Mouse (Mus musculus) hindbrain, embryonic 11.5 days (tissue): ENCODE data around the gene Wdtc1. TPM values are rescaled to one million over a fixed set of nuclear protein-coding genes. Genes with fewer than 3 reads are reported as not detected.

Experiments
- ATAC-seq: fragments of 200-750 bp; cut with Nextera tagmentation; 2 replicates; pipeline ENCODE4 v1.8.0; 2017; ENCODE audit warnings: mild to moderate bottlenecking, moderate TSS enrichment, moderate library complexity; ENCODE audit not compliant: low FRiP score
- DNase-seq: peaks from one replicate; pipeline ENCODE4 v3.0.0-alpha.2; 2015; ENCODE audit warnings: low spot score
- H3K27ac ChIP-seq: fragments of 300-500 bp; sonication (generic); 2 replicates; pipeline ENCODE4 v1.5.1; 2014; ENCODE audit warnings: mild to moderate bottlenecking, low read depth, low read length
- H3K27me3 ChIP-seq: fragments of 300-500 bp; sonication (generic); 2 replicates; pipeline ENCODE4 v1.6.1; 2014; ENCODE audit warnings: mild to moderate bottlenecking, low read length, moderate library complexity, mixed read lengths; ENCODE audit not compliant: control insufficient read depth, insufficient read depth
- H3K36me3 ChIP-seq: fragments of 300-500 bp; sonication (generic); 2 replicates; pipeline ENCODE4 v1.6.1; 2014; ENCODE audit warnings: mild to moderate bottlenecking, low read length, moderate library complexity, mixed read lengths; ENCODE audit not compliant: control insufficient read depth, insufficient read depth
- H3K4me1 ChIP-seq: fragments of 300-500 bp; sonication (generic); replicated peaks from 2 replicates; pipeline ENCODE4 v1.6.1; 2014; ENCODE audit warnings: low read length, mixed read lengths; ENCODE audit not compliant: control insufficient read depth, insufficient read depth
- H3K4me2 ChIP-seq: fragments of 300-500 bp; sonication (generic); replicated peaks from 2 replicates; pipeline ENCODE4 v1.6.1; 2014; ENCODE audit warnings: mild to moderate bottlenecking, low read depth, low read length
- H3K4me3 ChIP-seq: fragments of 300-500 bp; sonication (generic); 2 replicates; pipeline ENCODE4 v1.5.1; 2014; ENCODE audit warnings: low read depth, low read length
- H3K9ac ChIP-seq: fragments of 300-500 bp; sonication (generic); 2 replicates; pipeline ENCODE4 v1.6.1; 2014; ENCODE audit warnings: low read depth, low read length
- H3K9me3 ChIP-seq: fragments of 300-500 bp; sonication (generic); 2 replicates; pipeline ENCODE4 v1.6.1; 2016; ENCODE audit warnings: low read length; ENCODE audit not compliant: control insufficient read depth
- WGBS: fragments of 180-500 bp; shearing (Covaris S2); extraction: QIAGEN DNeasy Blood & Tissue Kit; methylation state at CpG from one replicate; pipeline ENCODE4 v1.1.7; 2014; 5-methylcytosine and 5-hydroxymethylcytosine counted together
- polyA plus RNA-seq: library from polyadenylated mRNA; unstranded; fragments of >200 nt; fragmentation: Nextera tagmentation; extraction: Ambion mirVana; gene quantifications from 2 replicates; pipeline ENCODE4 v1.2.1, GENCODE M21; 2014

Wdtc1 gene
- polyA plus RNA-seq, 1 experiment from 2014 or later: 23.4 TPM

DNA sequence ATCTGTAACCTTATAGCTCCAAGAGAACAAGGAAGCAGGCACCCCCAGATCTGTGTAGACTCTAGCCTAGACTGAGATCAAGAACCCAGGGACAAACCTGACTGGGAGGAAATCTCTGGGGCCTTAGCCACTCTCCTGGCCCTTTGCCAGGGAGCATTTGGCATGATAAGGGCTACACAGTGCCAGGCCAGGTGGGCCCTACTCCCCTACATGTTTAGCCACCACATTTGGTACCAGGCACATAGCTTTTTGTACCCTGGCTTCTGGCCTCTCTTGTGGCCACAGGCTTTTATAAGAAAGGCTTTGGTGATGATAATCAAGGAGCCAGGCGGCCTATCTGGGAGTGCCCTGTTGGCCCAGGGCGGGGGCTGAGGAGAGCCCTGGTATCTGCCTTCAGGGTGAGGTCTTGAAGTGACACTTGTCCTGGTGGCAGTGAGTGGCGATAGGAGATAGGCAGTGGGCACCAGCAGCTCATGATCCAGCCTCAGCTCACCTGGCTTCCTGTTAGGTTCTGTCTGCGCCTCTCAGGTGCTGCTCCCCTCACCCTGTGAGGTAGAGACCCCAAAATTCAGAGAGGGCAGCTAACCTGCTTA is 41.8 kb upstream of the Wdtc1 start:
- 84% methylated on average over 4 of the region's 4 CpGs for WGBS
- ATAC-seq (no peak), DNase-seq (no peak)
- Histone ChIP-seq H3K4me1 (peaks cover 10% of the 10 kb centered on the region), H3K27ac (no peak overlapping the region), H3K9me3 (no peaks in the 10 kb centered on the region), H3K27me3 (no peaks in the 10 kb centered on the region), H3K9ac (no peak overlapping the region), H3K4me3 (no peak overlapping the region), H3K36me3 (no peaks in the 10 kb centered on the region), H3K4me2 (no peak overlapping the region)

- peaks cover 6% of the 10 kb centered on the region; the same call in 1 of the 2 replicates for H3K4me1 ChIP-seq
- no peaks in the 10 kb centered on the region for H3K9me3 ChIP-seq
- H3K36me3 ChIP-seq: no peaks in the 10 kb centered on the region
- no peak overlapping the region for H3K27ac ChIP-seq
- ATAC-seq: no peak
- WGBS: 87% methylated on average over 18 of the region's 18 CpGs
- H3K4me2 ChIP-seq: no peak overlapping the region
- no peak for DNase-seq
- H3K27me3 ChIP-seq: no peaks in the 10 kb centered on the region
- no peak overlapping the region for H3K4me3 ChIP-seq
- no peak overlapping the region for H3K9ac ChIP-seq
Observed at GRCm38 (mm10) chr4:133391185-133392040, 38.1 kb upstream of the Wdtc1 start.

DNA sequence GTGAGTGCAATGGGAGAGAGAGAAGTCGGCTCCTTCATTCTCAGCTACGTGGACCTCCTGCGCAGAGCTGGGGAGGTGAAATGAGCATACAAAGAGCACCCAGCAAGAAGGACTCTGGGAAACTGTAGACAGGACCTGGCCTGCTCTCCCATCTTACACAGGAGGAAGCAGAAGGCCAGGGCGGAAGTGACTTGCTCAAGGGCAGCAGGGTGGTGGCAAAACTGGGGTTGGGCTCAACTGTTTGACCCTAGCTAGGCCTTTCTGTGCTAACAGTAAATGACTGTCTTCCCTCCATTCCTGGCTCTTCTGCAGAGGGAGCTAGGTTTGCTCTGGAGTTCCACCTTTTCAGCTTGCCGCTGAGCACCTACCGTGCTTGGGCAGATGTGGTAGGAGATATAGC is 37.3 kb upstream of the Wdtc1 start:
- WGBS: 93% methylated on average over 6 of the region's 6 CpGs
- Histone ChIP-seq H3K9me3 (no peaks in the 10 kb centered on the region), H3K4me1 (peaks cover under 1% of the 10 kb centered on the region; the same call in 1 of the 2 replicates), H3K27ac (no peak overlapping the region), H3K4me2 (no peak overlapping the region), H3K27me3 (no peaks in the 10 kb centered on the region), H3K36me3 (no peaks in the 10 kb centered on the region), H3K9ac (no peak overlapping the region), H3K4me3 (no peak overlapping the region)
- no peak for DNase-seq
- ATAC-seq: no peak

GRCm38 (mm10) chr4:133390042-133390441 is 36.8 kb upstream of the Wdtc1 start:
- Histone ChIP-seq H3K27me3 (no peaks in the 10 kb centered on the region), H3K27ac (no peak overlapping the region), H3K36me3 (no peaks in the 10 kb centered on the region), H3K4me3 (no peak overlapping the region), H3K4me1 (no peaks in the 10 kb centered on the region; the same call in 1 of the 2 replicates), H3K4me2 (no peak overlapping the region), H3K9me3 (no peaks in the 10 kb centered on the region), H3K9ac (no peak overlapping the region)
- ATAC-seq (no peak), DNase-seq (no peak)
- 94% methylated on average over 2 of the region's 2 CpGs for WGBS

DNA sequence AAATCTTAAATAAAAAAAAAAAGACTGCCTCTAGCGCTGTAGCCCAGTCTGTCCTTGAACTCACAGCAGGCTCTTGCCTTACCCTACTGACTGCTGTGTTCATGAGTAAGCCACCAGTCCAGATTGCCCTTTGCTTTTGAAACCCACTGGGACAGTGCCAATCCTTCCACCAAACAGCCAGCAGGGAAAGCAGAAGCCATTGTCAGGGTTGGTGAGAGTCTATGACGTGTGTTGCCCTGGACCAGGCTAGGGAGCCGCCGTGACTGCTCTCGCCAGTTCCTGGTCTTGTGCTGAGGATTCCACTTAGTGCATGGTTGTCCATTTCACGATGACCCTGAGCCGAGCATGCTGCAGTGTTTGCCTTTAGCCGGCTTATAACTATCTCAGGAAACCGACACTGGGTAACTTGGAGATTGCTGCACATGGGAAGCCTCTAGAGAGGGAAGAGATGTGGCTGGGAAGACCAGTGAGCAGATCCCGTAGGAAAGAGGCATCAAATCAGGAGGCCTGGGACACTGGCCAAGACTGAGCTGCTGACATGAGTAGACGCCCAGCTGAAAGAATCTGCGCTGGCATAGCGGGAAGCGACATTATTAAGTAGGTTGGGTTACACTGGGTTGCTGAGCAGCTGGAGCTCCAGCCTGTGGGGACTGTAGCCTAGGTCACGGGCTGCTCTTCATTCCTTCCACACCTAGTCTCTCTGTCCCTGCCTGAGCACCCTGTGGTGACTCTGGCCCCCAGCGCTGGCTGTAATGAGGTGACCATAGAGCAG is 35.7 kb upstream of the Wdtc1 start:
- Histone ChIP-seq H3K9ac (no peak overlapping the region), H3K27ac (no peak overlapping the region), H3K4me1 (no peaks in the 10 kb centered on the region), H3K36me3 (no peaks in the 10 kb centered on the region), H3K4me3 (no peak overlapping the region), H3K4me2 (no peak overlapping the region), H3K27me3 (no peaks in the 10 kb centered on the region), H3K9me3 (no peaks in the 10 kb centered on the region)
- no peak for DNase-seq
- no peak for ATAC-seq
- 87% methylated on average over 16 of the region's 16 CpGs for WGBS

GRCm38 (mm10) chr4:133387053-133387452 is 33.8 kb upstream of the Wdtc1 start:
- no peak for ATAC-seq

DNA sequence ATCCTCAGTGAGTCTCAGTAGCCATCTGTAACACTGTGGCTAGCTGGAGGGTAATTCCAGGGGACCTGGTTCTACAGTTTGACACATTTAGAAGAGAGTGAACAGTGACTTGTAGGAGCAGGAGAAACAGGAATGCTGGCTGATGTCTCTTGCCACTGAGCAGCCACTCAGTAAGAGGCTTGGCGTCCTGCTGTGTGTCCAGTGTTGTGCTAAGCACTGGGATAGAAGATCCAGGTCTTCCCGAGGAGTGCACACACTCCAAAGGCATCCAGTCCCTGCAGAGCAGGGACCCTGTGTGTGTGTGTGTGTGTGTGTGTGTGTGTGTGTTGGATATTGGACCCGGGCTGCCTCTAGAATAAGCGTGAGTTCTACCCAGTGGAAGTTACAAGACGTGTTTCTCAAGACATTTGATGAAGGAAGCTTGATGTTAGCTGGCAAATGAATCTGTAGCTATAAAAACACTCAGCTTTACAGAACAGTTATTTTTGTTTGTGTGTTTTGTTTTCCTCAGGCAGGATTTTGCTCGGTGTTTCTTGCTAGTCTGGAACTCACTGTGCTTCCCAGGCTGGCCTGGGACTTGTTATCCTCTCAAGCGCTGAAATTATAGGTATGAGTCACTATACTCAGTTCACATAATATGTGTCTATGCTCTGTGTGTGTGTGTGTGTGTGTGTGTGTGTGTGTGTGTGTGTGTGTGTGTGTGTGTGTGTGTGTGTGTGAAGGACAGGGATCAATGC is 32.9 kb upstream of the Wdtc1 start:
- ATAC-seq: no peak
- H3K4me3 ChIP-seq: no peak overlapping the region
- H3K36me3 ChIP-seq: no peaks in the 10 kb centered on the region
- H3K4me1 ChIP-seq: no peaks in the 10 kb centered on the region
- H3K4me2 ChIP-seq: no peak overlapping the region
- H3K27ac ChIP-seq: no peak overlapping the region
- H3K9me3 ChIP-seq: no peaks in the 10 kb centered on the region
- no peak for DNase-seq
- H3K9ac ChIP-seq: no peak overlapping the region
- no peaks in the 10 kb centered on the region for H3K27me3 ChIP-seq
- 72% methylated on average over 7 of the region's 7 CpGs for WGBS

More at GRCm38 (mm10) chr4:133387053-133387452, 33.8 kb upstream of the Wdtc1 start:
- Histone ChIP-seq H3K9me3 (no peaks in the 10 kb centered on the region), H3K4me2 (no peak overlapping the region), H3K9ac (no peak overlapping the region), H3K27ac (no peak overlapping the region), H3K36me3 (no peaks in the 10 kb centered on the region), H3K4me3 (no peak overlapping the region), H3K27me3 (no peaks in the 10 kb centered on the region), H3K4me1 (no peaks in the 10 kb centered on the region)
- no peak for DNase-seq

- WGBS: 68% methylated on average over 8 of the region's 8 CpGs
- no peak for DNase-seq
- Histone ChIP-seq H3K4me2 (no peak overlapping the region), H3K9ac (no peak overlapping the region), H3K27ac (no peak overlapping the region), H3K4me3 (no peak overlapping the region), H3K4me1 (peaks cover 5% of the 10 kb centered on the region), H3K9me3 (no peaks in the 10 kb centered on the region), H3K27me3 (no peaks in the 10 kb centered on the region), H3K36me3 (no peaks in the 10 kb centered on the region)
- no peak for ATAC-seq
Observed at GRCm38 (mm10) chr4:133381141-133381540, 27.9 kb upstream of the Wdtc1 start.
